Mouse (Mus musculus) G1E (cell line): ENCODE measurements at regions not wholly inside any gene's neighbourhood (a gene's known extent, or its start where the extent isn't known, plus 50 kb on each side); places are given as distances from the start of the nearest gene placed in this dataset.

Experiments used
- ATAC-seq: 2 replicates; pipeline ENCODE4 v1.8.0; 2016; ENCODE audit warnings: mild to moderate bottlenecking; ENCODE audit not compliant: insufficient number of reproducible peaks, poor library complexity, low FRiP score, severe bottlenecking; ENCODE audit errors: extremely low read depth
- DNase-seq: peaks from one replicate; pipeline ENCODE4 v3.0.0; 2012; ENCODE audit warnings: low spot score
- H3K27me3 ChIP-seq: 2 replicates; pipeline ENCODE4 v1.6.1; 2012; ENCODE audit warnings: mild to moderate bottlenecking, low read length, inconsistent platforms; ENCODE audit not compliant: insufficient read depth
- H3K36me3 ChIP-seq: replicated peaks from 2 replicates; pipeline ENCODE3; 2012; ENCODE audit warnings: mild to moderate bottlenecking, inconsistent platforms
- H3K4me1 ChIP-seq: 2 replicates; pipeline ENCODE4 v1.6.1; 2012; ENCODE audit warnings: low read depth, low read length, inconsistent platforms, mixed read lengths; ENCODE audit not compliant: insufficient read depth
- H3K4me3 ChIP-seq: 2 replicates; pipeline ENCODE4 v1.5.1; 2012; ENCODE audit warnings: low read depth, mild to moderate bottlenecking, inconsistent platforms, low read length, moderate library complexity, mixed read lengths
- H3K9me3 ChIP-seq: replicated peaks from 2 replicates; pipeline ENCODE4 v1.6.1; 2012; ENCODE audit warnings: inconsistent platforms
- CTCF ChIP-seq: IDR thresholded peaks from 2 replicates; pipeline ENCODE4 v1.5.1; 2012; ENCODE audit warnings: low read depth, low read length, inconsistent platforms, mixed read lengths
- GATA1 ChIP-seq: IDR thresholded peaks from 2 replicates; pipeline ENCODE4 v1.6.1; 2012; ENCODE audit warnings: borderline replicate concordance, low read length, inconsistent platforms, mixed read lengths
- GATA2 ChIP-seq: IDR thresholded peaks from 2 replicates; pipeline ENCODE4 v1.6.1; 2012; ENCODE audit warnings: low read depth, low read length, inconsistent platforms, borderline replicate concordance
- POLR2AphosphoS5 ChIP-seq: IDR thresholded peaks from 2 replicates; pipeline ENCODE4 v1.6.1; 2012; ENCODE audit warnings: low read depth, low read length, inconsistent platforms; ENCODE audit not compliant: insufficient replicate concordance
- TAL1 ChIP-seq: conservative IDR thresholded peaks from 2 replicates; pipeline ENCODE4 v1.6.1; 2012; ENCODE audit warnings: low read depth, low read length, inconsistent platforms, mixed read lengths

DNA sequence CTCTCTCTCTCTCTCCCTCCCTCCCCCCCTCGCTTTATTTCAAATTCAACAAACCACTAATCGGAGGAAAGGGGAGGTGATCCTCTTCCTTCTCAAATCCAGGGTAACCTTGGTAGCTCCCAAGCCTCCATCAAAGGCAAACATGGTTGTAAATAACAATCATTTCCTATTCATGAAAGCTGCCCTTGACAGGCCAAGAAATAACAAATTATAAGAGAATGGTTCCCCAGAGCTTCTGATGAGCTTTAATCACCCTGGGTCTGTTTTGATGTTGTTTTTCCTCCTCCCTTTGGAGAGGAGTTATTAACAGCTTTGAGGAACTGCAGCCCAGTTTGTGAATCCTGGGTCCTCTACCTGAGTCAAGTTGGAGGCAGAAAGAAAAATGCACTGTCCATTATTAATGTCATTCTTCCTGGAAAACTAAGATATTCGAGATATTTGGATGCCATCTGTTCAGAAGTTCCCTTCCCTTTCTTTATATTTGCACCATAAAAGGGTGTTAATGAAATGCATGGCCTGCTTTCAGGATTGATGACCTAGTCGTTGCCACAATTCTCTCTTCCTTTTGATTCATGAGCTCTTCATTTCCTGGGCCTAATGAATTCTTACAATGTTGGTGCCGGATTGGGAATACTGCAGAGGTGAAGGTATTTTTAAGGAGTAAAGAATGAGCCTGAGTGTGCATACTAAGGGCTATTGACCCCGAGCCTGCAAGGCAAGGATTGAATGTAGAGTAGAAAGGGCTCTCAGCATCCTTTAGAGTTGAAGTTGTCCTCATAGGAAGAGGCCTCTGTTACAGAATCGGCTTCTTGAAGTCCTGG lies 366.5 kb upstream of the Sash1 start:
- Histone ChIP-seq H3K36me3 (no peaks in the 10 kb centered on the region), H3K4me1 (no peaks in the 10 kb centered on the region), H3K4me3 (no peak overlapping the region), H3K9me3 (peaks cover 8% of the 10 kb centered on the region), H3K27me3 (no peaks in the 10 kb centered on the region)
- ATAC-seq, result no peak
- TF ChIP-seq TAL1, result no peak
- TF ChIP-seq GATA2, result no peak
- TF ChIP-seq CTCF, result no peak
- TF ChIP-seq GATA1, result no peak
- TF ChIP-seq POLR2AphosphoS5, result no peak
- no peak for DNase-seq

DNA sequence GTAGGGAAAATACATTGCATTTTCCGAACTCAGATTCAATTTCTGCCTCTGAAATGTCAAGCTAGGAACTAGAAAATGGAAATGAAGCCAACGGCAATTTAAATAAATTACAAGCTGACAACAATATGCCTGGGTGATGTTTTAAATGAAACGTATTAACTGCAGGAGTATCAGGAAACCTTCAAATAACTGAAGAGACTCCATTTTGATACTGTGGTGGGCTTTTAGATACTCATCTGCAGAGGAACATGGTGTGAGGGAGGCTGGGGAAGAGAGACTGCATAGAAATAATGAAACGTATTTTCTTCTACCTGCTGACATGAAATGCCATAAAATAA lies 357.4 kb upstream of the Sash1 start:
- TF ChIP-seq TAL1 (no peak), POLR2AphosphoS5 (no peak), GATA2 (no peak), CTCF (no peak), GATA1 (no peak)
- Histone ChIP-seq H3K27me3 (no peaks in the 10 kb centered on the region), H3K4me3 (no peak overlapping the region), H3K36me3 (no peaks in the 10 kb centered on the region), H3K9me3 (no peaks in the 10 kb centered on the region), H3K4me1 (no peaks in the 10 kb centered on the region)
- DNase-seq, result no peak
- no peak for ATAC-seq

DNA sequence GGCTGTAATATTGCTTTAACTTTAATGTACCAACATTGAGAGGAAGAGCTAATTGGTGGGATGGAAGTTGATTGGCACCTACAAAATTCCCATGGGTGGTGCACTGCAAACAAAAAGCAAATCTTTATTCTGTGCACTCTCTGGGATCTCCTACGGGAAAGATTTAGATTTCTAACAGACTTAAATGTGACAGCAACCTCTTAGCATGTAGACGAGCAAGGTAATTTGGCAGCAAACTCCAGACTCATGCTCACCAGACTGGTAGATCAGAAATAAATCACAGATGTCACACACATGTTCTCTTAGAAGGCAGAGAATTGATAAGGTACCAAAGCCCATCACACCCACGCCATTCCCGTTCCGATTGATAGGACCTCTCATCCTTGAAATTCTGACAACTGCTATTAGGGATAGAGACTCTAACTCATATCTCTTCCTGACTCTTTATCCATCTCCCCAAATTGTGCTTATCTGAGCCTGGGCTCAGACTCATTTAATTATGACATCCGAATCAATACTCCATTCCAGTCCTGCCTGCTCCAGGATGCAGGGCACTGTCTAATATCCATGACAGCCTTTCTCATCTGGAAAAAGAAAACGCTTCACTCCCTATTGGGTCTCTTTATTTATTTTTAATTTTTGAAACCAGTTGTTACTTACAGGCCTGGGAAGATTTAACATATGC lies 356.9 kb upstream of the Sash1 start:
- Histone ChIP-seq H3K4me1 (no peaks in the 10 kb centered on the region), H3K9me3 (no peaks in the 10 kb centered on the region), H3K27me3 (no peaks in the 10 kb centered on the region), H3K36me3 (no peaks in the 10 kb centered on the region), H3K4me3 (no peak overlapping the region)
- no peak for TF ChIP-seq GATA2
- no peak for TF ChIP-seq GATA1
- TF ChIP-seq TAL1, result no peak
- no peak for TF ChIP-seq POLR2AphosphoS5
- TF ChIP-seq CTCF, result no peak
- ATAC-seq (no peak), DNase-seq (no peak)

GRCm38 (mm10) chr10:9239956-9240355 lies 354.1 kb upstream of the Sash1 start:
- Histone ChIP-seq H3K4me1 (no peaks in the 10 kb centered on the region), H3K27me3 (no peaks in the 10 kb centered on the region), H3K36me3 (no peaks in the 10 kb centered on the region), H3K9me3 (no peaks in the 10 kb centered on the region), H3K4me3 (no peak overlapping the region)
- ATAC-seq (no peak), DNase-seq (no peak)
- no peak for TF ChIP-seq GATA1

DNA sequence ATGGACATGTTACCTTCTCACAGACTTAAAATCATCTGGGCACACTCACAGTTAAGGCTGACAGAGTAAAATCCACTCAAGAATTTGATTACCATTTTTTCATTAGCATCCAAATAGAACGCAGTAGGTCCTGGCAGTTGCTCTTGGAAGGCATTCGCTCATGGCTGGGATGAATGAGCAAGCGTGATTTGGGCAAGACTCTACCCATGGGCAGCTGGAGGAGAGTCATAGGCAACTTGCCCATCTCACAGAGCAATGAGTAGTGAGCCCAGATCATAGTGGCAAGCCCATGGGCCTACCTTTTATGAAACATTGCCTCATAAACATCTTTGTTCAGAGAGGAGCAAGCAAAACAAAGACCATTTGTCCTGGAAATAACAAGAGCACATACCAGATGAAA lies 345.9 kb upstream of the Sash1 start:
- Histone ChIP-seq H3K4me1 (no peaks in the 10 kb centered on the region), H3K36me3 (no peaks in the 10 kb centered on the region), H3K4me3 (no peak overlapping the region), H3K27me3 (no peaks in the 10 kb centered on the region), H3K9me3 (no peaks in the 10 kb centered on the region; the same call in 1 of the 2 replicates)
- TF ChIP-seq GATA1 (no peak), CTCF (no peak), TAL1 (no peak), POLR2AphosphoS5 (no peak), GATA2 (no peak)
- ATAC-seq, result no peak
- no peak for DNase-seq

GRCm38 (mm10) chr10:9229116-9229515 lies 343.2 kb upstream of the Sash1 start:
- Histone ChIP-seq H3K9me3 (no peaks in the 10 kb centered on the region; the same call in 1 of the 2 replicates), H3K27me3 (no peaks in the 10 kb centered on the region), H3K36me3 (no peaks in the 10 kb centered on the region), H3K4me3 (no peak overlapping the region), H3K4me1 (no peaks in the 10 kb centered on the region)
- TF ChIP-seq CTCF (no peak), GATA1 (no peak), TAL1 (no peak), POLR2AphosphoS5 (no peak), GATA2 (no peak)
- ATAC-seq, result no peak
- no peak for DNase-seq

DNA sequence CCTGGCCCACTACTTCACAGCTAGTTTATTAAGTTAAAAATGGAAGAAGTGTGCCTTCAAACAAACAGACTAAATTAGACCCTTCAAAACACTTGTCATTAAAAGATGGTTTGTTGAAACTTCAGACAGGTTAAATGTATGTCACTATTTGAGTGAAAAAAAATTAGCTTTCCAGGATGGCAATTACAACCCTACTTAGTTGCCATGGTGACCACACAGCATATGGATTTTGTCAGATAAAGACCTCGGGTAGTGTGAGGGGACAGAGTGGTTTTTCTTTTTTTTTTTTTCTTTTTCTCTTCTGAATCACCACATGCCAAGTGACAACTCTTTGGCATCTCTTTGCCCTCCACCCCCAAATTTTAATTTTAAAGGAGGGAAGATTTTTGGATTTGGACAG lies 341.5 kb upstream of the Sash1 start:
- ATAC-seq (no peak), DNase-seq (no peak)
- H3K36me3 ChIP-seq, result no peaks in the 10 kb centered on the region
- H3K27me3 ChIP-seq, result no peaks in the 10 kb centered on the region
- TF ChIP-seq POLR2AphosphoS5 (no peak), GATA1 (no peak), CTCF (no peak), TAL1 (no peak), GATA2 (no peak)
- H3K4me3 ChIP-seq, result no peak overlapping the region
- no peaks in the 10 kb centered on the region for H3K4me1 ChIP-seq
- no peaks in the 10 kb centered on the region; the same call in 1 of the 2 replicates for H3K9me3 ChIP-seq
